Mouse (Mus musculus) heart, adult 2 months (tissue): ENCODE data around the gene Prkag1.

Experiments
- EP300 ChIP-seq: fragments of 200-500 bp; IDR thresholded peaks from 2 replicates; pipeline ENCODE4 v1.6.1; 2011; ENCODE audit warnings: low read depth, low read length, control low read depth; ENCODE audit not compliant: insufficient read depth
- POLR2A ChIP-seq: fragments of 200-500 bp; IDR thresholded peaks from 2 replicates; pipeline ENCODE4 v1.6.1; 2011; ENCODE audit warnings: mild to moderate bottlenecking, low read depth, low read length, control low read depth; ENCODE audit not compliant: insufficient read depth

DNA sequence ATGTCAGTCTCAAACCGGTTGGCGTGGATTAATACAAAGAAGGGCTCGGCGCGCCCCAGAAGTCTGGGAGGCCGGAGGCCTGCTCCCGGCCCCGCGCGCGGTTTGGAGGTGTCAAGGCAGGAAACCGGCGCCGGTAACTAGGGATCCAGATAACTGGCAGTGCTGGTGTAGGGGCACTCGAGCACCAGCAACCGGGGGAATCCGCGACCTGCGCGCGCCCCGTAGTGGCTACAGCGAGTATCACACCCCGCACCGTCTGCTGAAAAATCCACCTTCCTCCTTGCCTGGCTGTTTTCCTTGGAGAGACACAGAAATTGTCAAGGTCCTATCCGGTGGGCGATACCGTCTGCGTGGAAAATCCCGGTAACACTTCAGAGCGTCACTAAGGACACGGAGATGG, 27.3 kb downstream of the Prkag1 start:
- TF ChIP-seq POLR2A (no peak), EP300 (no peak)
